Mouse (Mus musculus): ENCODE data around the gene Rnf6. TPM values are rescaled to one million over a fixed set of nuclear protein-coding genes. Genes with fewer than 3 reads are reported as not detected.
A peak's percentile ranks its signal among the peaks of the same experiment; 100 is the strongest.

The Rnf6 gene
- total and polyA plus RNA-seq, 2 experiments from 2014 or later = 16.5 to 22.1 TPM

DNA sequence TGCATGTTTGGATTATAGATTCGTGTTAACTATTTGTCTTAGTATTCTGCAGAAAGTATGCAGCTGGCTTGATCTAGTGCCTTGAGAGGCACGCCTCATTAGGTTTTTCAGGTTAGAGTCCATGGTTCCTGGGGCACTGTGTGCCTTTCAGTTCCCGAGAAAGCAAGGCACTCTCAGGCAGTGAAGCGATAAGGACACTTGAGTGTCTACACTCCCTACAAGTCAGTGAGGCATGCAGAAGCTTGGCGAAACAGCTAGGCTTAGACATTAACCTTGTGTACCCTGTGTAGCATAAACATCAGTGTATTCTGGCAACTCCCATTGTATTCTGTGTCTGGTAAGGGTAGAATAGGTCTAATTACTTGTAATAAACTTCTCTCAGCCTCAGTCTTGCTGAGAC, 15.8 kb downstream of the Rnf6 start:
- Histone ChIP-seq H3K4me3 (ENCODE audit: low read depth, low read length) (no peak overlapping the region), H3K9ac (no peak overlapping the region), H3K4me2 (ENCODE audit: low read depth) (no peak overlapping the region), H3K36me3 (ENCODE audit: insufficient read depth) (peaks cover 73% of the 10 kb centered on the region), H3K27ac (ENCODE audit: low read depth, low read length) (no peak overlapping the region), H3K4me1 (ENCODE audit: insufficient read depth) (no peaks in the 10 kb centered on the region), H3K9me3 (ENCODE audit: low read length) (no peaks in the 10 kb centered on the region), H3K27me3 (ENCODE audit: insufficient read depth, low read length) (no peaks in the 10 kb centered on the region)
- ATAC-seq (no peak), DNase-seq (no peak)
- no peak for TF ChIP-seq CTCF (IDR thresholded peaks at IDR 0.05; ENCODE audit: low read depth)
- 96% methylated on average over 5 of the region's 5 CpGs for WGBS

GRCm38 (mm10) chr5:146203921-146204320, 17.4 kb downstream of the Rnf6 start:
- no peaks in the 10 kb centered on the region for H3K9me3 ChIP-seq (ENCODE audit: low read length)
- no peaks in the 10 kb centered on the region for H3K27me3 ChIP-seq (ENCODE audit: insufficient read depth, low read length)
- no peak overlapping the region for H3K27ac ChIP-seq (ENCODE audit: low read depth, low read length)
- H3K9ac ChIP-seq = no peak overlapping the region
- no peaks in the 10 kb centered on the region for H3K4me1 ChIP-seq (ENCODE audit: insufficient read depth)
- TF ChIP-seq CTCF (IDR thresholded peaks at IDR 0.05; ENCODE audit: low read depth) = no peak
- no peak overlapping the region for H3K4me2 ChIP-seq (ENCODE audit: low read depth)
- DNase-seq (no peak), ATAC-seq (no peak)
- WGBS = 89% methylated on average over 2 of the region's 2 CpGs
- no peak overlapping the region for H3K4me3 ChIP-seq (ENCODE audit: low read depth, low read length)
- H3K36me3 ChIP-seq (ENCODE audit: insufficient read depth) = peaks cover 62% of the 10 kb centered on the region

- Histone ChIP-seq H3K4me3 (ENCODE audit: low read depth, low read length) (no peak overlapping the region), H3K27ac (ENCODE audit: low read depth, low read length) (no peak overlapping the region), H3K9me3 (ENCODE audit: low read length) (no peaks in the 10 kb centered on the region), H3K9ac (no peak overlapping the region), H3K36me3 (ENCODE audit: insufficient read depth) (peaks cover 36% of the 10 kb centered on the region), H3K4me2 (ENCODE audit: low read depth) (no peak overlapping the region), H3K4me1 (ENCODE audit: insufficient read depth) (no peaks in the 10 kb centered on the region), H3K27me3 (ENCODE audit: insufficient read depth, low read length) (no peaks in the 10 kb centered on the region)
- no peak for ATAC-seq
- DNase-seq = no peak
- 0 out of 2 replicates have a peak, but pooled peaks have one; percentile 2 for TF ChIP-seq CTCF (IDR thresholded peaks at IDR 0.05; ENCODE audit: low read depth)
- WGBS = 99% methylated on average over 6 of the region's 6 CpGs
Measured at GRCm38 (mm10) chr5:146200580-146200979, 20.8 kb downstream of the Rnf6 start.

DNA sequence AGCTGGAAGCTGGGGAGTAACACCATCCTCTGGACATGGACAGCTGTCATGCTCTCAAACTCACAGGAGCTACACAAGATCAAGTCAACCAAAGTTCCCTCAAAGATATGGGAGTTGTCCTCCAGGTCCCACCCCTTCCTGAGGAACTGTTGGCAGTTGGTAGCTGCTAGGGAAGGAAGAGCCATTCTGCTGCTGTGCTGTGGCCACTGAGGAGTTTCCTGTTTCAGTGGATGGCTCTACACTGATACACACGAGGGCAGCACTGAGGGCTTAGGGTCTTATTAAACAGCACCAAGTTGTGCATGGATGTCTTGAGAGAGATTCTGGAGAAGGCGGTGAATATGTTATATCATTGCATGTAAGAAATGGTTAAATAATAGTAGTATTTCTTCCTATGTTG, 21.8 kb downstream of the Rnf6 start:
- Histone ChIP-seq H3K27me3 (ENCODE audit: insufficient read depth, low read length) (no peaks in the 10 kb centered on the region), H3K9me3 (ENCODE audit: low read length) (no peaks in the 10 kb centered on the region)
- 78% methylated on average over 2 of the region's 2 CpGs for WGBS

GRCm38 (mm10) chr5:146199073-146199472, 22.3 kb downstream of the Rnf6 start:
- no peak for TF ChIP-seq CTCF (IDR thresholded peaks at IDR 0.05; ENCODE audit: low read depth)
- ATAC-seq = no peak
- Histone ChIP-seq H3K27me3 (ENCODE audit: insufficient read depth, low read length) (no peaks in the 10 kb centered on the region), H3K9me3 (ENCODE audit: low read length) (no peaks in the 10 kb centered on the region), H3K4me3 (ENCODE audit: low read depth, low read length) (no peak overlapping the region), H3K4me2 (ENCODE audit: low read depth) (no peak overlapping the region), H3K36me3 (ENCODE audit: insufficient read depth) (peaks cover 22% of the 10 kb centered on the region), H3K27ac (ENCODE audit: low read depth, low read length) (no peak overlapping the region), H3K9ac (no peak overlapping the region), H3K4me1 (ENCODE audit: insufficient read depth) (no peaks in the 10 kb centered on the region)
- no peak for DNase-seq

More for the DNA sequence above, 21.8 kb downstream of the Rnf6 start:
- no peak overlapping the region for H3K9ac ChIP-seq
- H3K27ac ChIP-seq (ENCODE audit: low read depth, low read length) = no peak overlapping the region
- H3K36me3 ChIP-seq (ENCODE audit: insufficient read depth) = peaks cover 26% of the 10 kb centered on the region
- ATAC-seq = no peak
- TF ChIP-seq CTCF (IDR thresholded peaks at IDR 0.05; ENCODE audit: low read depth) = no peak
- no peak for DNase-seq
- no peak overlapping the region for H3K4me3 ChIP-seq (ENCODE audit: low read depth, low read length)
- H3K4me2 ChIP-seq (ENCODE audit: low read depth) = no peak overlapping the region
- no peaks in the 10 kb centered on the region for H3K4me1 ChIP-seq (ENCODE audit: insufficient read depth)

GRCm38 (mm10) chr5:146193360-146193759, 28.0 kb downstream of the Rnf6 start:
- no peaks in the 10 kb centered on the region for H3K4me1 ChIP-seq (ENCODE audit: insufficient read depth)
- H3K9ac ChIP-seq = no peak overlapping the region
- DNase-seq (no peak), ATAC-seq (no peak)
- no peak overlapping the region for H3K27ac ChIP-seq (ENCODE audit: low read depth, low read length)
- 82% methylated on average over 8 of the region's 8 CpGs for WGBS
- no peak overlapping the region for H3K4me3 ChIP-seq (ENCODE audit: low read depth, low read length)
- H3K4me2 ChIP-seq (ENCODE audit: low read depth) = no peak overlapping the region
- no peak for TF ChIP-seq CTCF (IDR thresholded peaks at IDR 0.05; ENCODE audit: low read depth)
- no peaks in the 10 kb centered on the region for H3K27me3 ChIP-seq (ENCODE audit: insufficient read depth, low read length)
- no peaks in the 10 kb centered on the region for H3K9me3 ChIP-seq (ENCODE audit: low read length)
- H3K36me3 ChIP-seq (ENCODE audit: insufficient read depth) = 0 out of 2 replicates have a peak, but pooled peaks cover 4% of the 10 kb centered on the region

GRCm38 (mm10) chr5:146190501-146191269, 30.7 kb downstream of the Rnf6 start:
- DNase-seq (no peak), ATAC-seq (no peak)
- H3K4me3 ChIP-seq (ENCODE audit: low read depth, low read length) = no peak overlapping the region
- no peaks in the 10 kb centered on the region for H3K27me3 ChIP-seq (ENCODE audit: insufficient read depth, low read length)
- no peaks in the 10 kb centered on the region for H3K9me3 ChIP-seq (ENCODE audit: low read length)
- H3K4me2 ChIP-seq (ENCODE audit: low read depth) = no peak overlapping the region
- H3K36me3 ChIP-seq (ENCODE audit: insufficient read depth) = no peaks in the 10 kb centered on the region
- WGBS = 63% methylated on average over 3 of the region's 3 CpGs
- no peaks in the 10 kb centered on the region for H3K4me1 ChIP-seq (ENCODE audit: insufficient read depth)
- no peak for TF ChIP-seq CTCF (IDR thresholded peaks at IDR 0.05; ENCODE audit: low read depth)
- no peak overlapping the region for H3K27ac ChIP-seq (ENCODE audit: low read depth, low read length)
- H3K9ac ChIP-seq = no peak overlapping the region
